Mouse (Mus musculus): ENCODE data around the gene Med16. TPM values are rescaled to one million over a fixed set of nuclear protein-coding genes. Genes with fewer than 3 reads are reported as not detected.

Med16 gene
- total and polyA plus RNA-seq, 3 experiments = 10.2 to 22.8 (median 12.1) TPM

- peak overlapping the region; percentile 98 for H3K9ac ChIP-seq (ENCODE audit: insufficient read depth, low read depth)
- peaks cover 40 to 75% of the 10 kb centered on the region in 2 experiments for H3K4me1 ChIP-seq (ENCODE audit: control insufficient read depth in 1 of 2, insufficient read depth in 2 of 2)
- H3K79me2 ChIP-seq (replicated peaks; ENCODE audit: control insufficient read depth, extremely low read depth, insufficient read depth, poor library complexity, severe bottlenecking) = peaks cover 99% of the 10 kb centered on the region
- dilution Hi-C loops (cut with MboI; ENCODE audit: extremely low pct_ligation_motif_present, extremely low pct_unique_long_range_greater_than_20kb, low sequenced_read_pairs) = no loop called here
- peak overlapping the region; percentile 72 to 96 (median 91) for H3K4me3 ChIP-seq (replicated peaks in 1 of 3; ENCODE audit: low read depth in 2 of 3, low read length in 2 of 3, poor library complexity in 1 of 3)
- in situ Hi-C loops (cut with MboI; ENCODE audit: low pct_ligation_motif_present, low pct_unique_long_range_greater_than_20kb, low sequenced_read_pairs) = no loop called here
- DNase-seq (ENCODE audit: extremely low read depth) = no peak
- no peaks in the 10 kb centered on the region for H3K27me3 ChIP-seq (replicated peaks)
- no peaks in the 10 kb centered on the region for H3K9me3 ChIP-seq (replicated peaks; ENCODE audit: low read length)
- peaks cover 55 to 71% of the 10 kb centered on the region in 2 experiments for H3K36me3 ChIP-seq (replicated peaks in 1 of 2; ENCODE audit: control insufficient read depth in 1 of 2, insufficient read depth in 1 of 2, low read length in 1 of 2)
- peak overlapping the region; percentile 78 for H3K4me2 ChIP-seq (ENCODE audit: insufficient read depth, low read depth, poor library complexity, severe bottlenecking)
- H3K27ac ChIP-seq (ENCODE audit: insufficient read depth, low read depth) = peak overlapping the region; percentile 76
- no peak for TF ChIP-seq POLR2A (IDR thresholded peaks at IDR 0.05; ENCODE audit: low read depth, low read length)
- TF ChIP-seq POLR2AphosphoS2 (IDR thresholded peaks at IDR 0.05; ENCODE audit: low read depth, low read length) = peak; percentile 34; the same call in 1 of the 2 replicates
- 0 out of 2 replicates have a peak, but pooled peaks have one; percentile 6 for TF ChIP-seq ELF1 (IDR thresholded peaks at IDR 0.05; ENCODE audit: low read depth, low read length)
- 0 out of 2 replicates have a peak, but pooled peaks have one; percentile 8 for TF ChIP-seq SIN3A (IDR thresholded peaks at IDR 0.05; ENCODE audit: low read length)
These were observed 23.1 kb upstream of the Med16 start for GRCm38 (mm10) chr10:79931797-79932196.

DNA sequence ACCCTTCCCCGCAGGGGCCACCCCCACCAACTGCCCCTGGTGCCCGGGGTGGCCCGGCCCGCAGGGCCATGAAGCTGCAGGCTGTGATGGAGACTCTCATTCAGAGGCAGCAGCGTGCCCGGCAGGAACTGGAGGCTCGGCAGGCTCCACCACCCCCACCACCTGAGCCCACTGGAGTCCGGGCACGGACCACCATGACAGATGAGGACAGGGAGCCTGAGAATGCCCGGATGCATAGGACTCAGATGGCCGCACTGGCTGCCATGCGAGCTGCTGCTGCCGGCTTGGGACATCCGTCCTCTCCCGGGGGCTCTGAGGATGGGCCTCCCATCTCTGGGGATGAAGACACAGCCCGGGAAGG lies 22.1 kb upstream of the Med16 start:
- no peak for TF ChIP-seq BHLHE40 (IDR thresholded peaks at IDR 0.05; ENCODE audit: low read depth, low read length)
- TF ChIP-seq UBTF (IDR thresholded peaks at IDR 0.05; ENCODE audit: low read depth, low read length) = no peak
- no peak for TF ChIP-seq IRF4 (IDR thresholded peaks at IDR 0.05; ENCODE audit: low read depth, low read length)
- TF ChIP-seq JUN (IDR thresholded peaks at IDR 0.05; ENCODE audit: insufficient read depth, low read depth, low read length) = no peak
- no peak for TF ChIP-seq USF1 (IDR thresholded peaks at IDR 0.05; ENCODE audit: low read depth, low read length)
- TF ChIP-seq ETS1 (conservative IDR thresholded peaks at IDR 0.05; ENCODE audit: low read depth, low read length) = no peak
- TF ChIP-seq JUND (conservative IDR thresholded peaks at IDR 0.05; ENCODE audit: low read depth, low read length) = no peak
- TF ChIP-seq GABPA (IDR thresholded peaks at IDR 0.05; ENCODE audit: insufficient replicate concordance, low read depth, low read length) = no peak
- no peak for TF ChIP-seq ZKSCAN1 (IDR thresholded peaks at IDR 0.05; ENCODE audit: borderline replicate concordance, low read depth, low read length)
- TF ChIP-seq CHD1 (IDR thresholded peaks at IDR 0.05; ENCODE audit: low read depth, low read length) = no peak
- TF ChIP-seq NRF1 (IDR thresholded peaks at IDR 0.05; ENCODE audit: low read depth, low read length) = no peak
- TF ChIP-seq CTCF (conservative IDR thresholded peaks at IDR 0.05 in 1 of 2, IDR thresholded peaks at IDR 0.05 in 1 of 2; ENCODE audit: low read depth in 2 of 2, low read length in 2 of 2) = no peak
- TF ChIP-seq MYC (IDR thresholded peaks at IDR 0.05; ENCODE audit: low read depth, low read length) = no peak
- no peak for TF ChIP-seq TCF12 (IDR thresholded peaks at IDR 0.05; ENCODE audit: low read depth, low read length)
- TF ChIP-seq SMC3 (IDR thresholded peaks at IDR 0.05; ENCODE audit: low read depth, low read length) = no peak
- no peak for TF ChIP-seq ZMIZ1 (IDR thresholded peaks at IDR 0.05; ENCODE audit: low read depth, low read length)
- H3K9me3 ChIP-seq (replicated peaks; ENCODE audit: low read length) = no peaks in the 10 kb centered on the region
- peaks cover 49 to 61% of the 10 kb centered on the region in 2 experiments for H3K36me3 ChIP-seq (replicated peaks in 1 of 2; ENCODE audit: control insufficient read depth in 1 of 2, insufficient read depth in 1 of 2, low read length in 1 of 2)
- H3K79me2 ChIP-seq (replicated peaks; ENCODE audit: control insufficient read depth, extremely low read depth, insufficient read depth, poor library complexity, severe bottlenecking) = peaks cover 89% of the 10 kb centered on the region
- in situ Hi-C loops (cut with MboI; ENCODE audit: low pct_ligation_motif_present, low pct_unique_long_range_greater_than_20kb, low sequenced_read_pairs) (no loop called here), dilution Hi-C loops (cut with MboI; ENCODE audit: extremely low pct_ligation_motif_present, extremely low pct_unique_long_range_greater_than_20kb, low sequenced_read_pairs) (no loop called here)
- H3K4me3 ChIP-seq (replicated peaks in 1 of 3; ENCODE audit: low read depth in 2 of 3, low read length in 2 of 3, poor library complexity in 1 of 3) = peak overlapping the region; percentile 72 to 96 (median 91)
- peaks cover 32 to 71% of the 10 kb centered on the region in 2 experiments for H3K4me1 ChIP-seq (ENCODE audit: control insufficient read depth in 1 of 2, insufficient read depth in 2 of 2)
- H3K4me2 ChIP-seq (ENCODE audit: insufficient read depth, low read depth, poor library complexity, severe bottlenecking) = peak overlapping the region; percentile 78
- H3K9ac ChIP-seq (ENCODE audit: insufficient read depth, low read depth) = peak overlapping the region; percentile 98
- no peak for DNase-seq (ENCODE audit: extremely low read depth)
- H3K27ac ChIP-seq (ENCODE audit: insufficient read depth, low read depth) = peak overlapping the region; percentile 65
- no peaks in the 10 kb centered on the region for H3K27me3 ChIP-seq (replicated peaks)
